Mouse (Mus musculus) spleen, adult 2 months (tissue): Measurements from ENCODE around the gene Clstn3. TPM values are rescaled to one million over a fixed set of nuclear protein-coding genes. Genes with fewer than 3 reads are reported as not detected.
"Not testable (repeated sequence)": the region's sequence is repeated elsewhere in the genome, so short reads cannot be mapped to it uniquely, and the experiment has no call there.

ENCODE experiments used
- DNase-seq, 2 experiments: peaks; one replicate each; pipeline versions ENCODE4 v3.0.0 to v3.0.0-alpha.2; 2012 to 2021; ENCODE audit warnings: low spot score in 2 of 2, low read depth in 1 of 2
- H3K27ac ChIP-seq: fragments of 200-500 bp; 2 replicates; pipeline ENCODE4 v1.5.1; 2012; ENCODE audit warnings: low read length, inconsistent platforms; ENCODE audit not compliant: insufficient read depth
- H3K27me3 ChIP-seq: fragments of 200-500 bp; 2 replicates; pipeline ENCODE4 v1.6.1; 2012; ENCODE audit warnings: mild to moderate bottlenecking, moderate library complexity, low read length, inconsistent platforms; ENCODE audit not compliant: control insufficient read depth, insufficient read depth
- H3K36me3 ChIP-seq: fragments of 200-500 bp; 2 replicates; pipeline ENCODE4 v1.6.1; 2012; ENCODE audit warnings: mild to moderate bottlenecking, low read length, inconsistent platforms; ENCODE audit not compliant: control insufficient read depth, insufficient read depth
- H3K4me1 ChIP-seq: fragments of 200-500 bp; 2 replicates; pipeline ENCODE4 v1.6.1; 2011; ENCODE audit warnings: inconsistent platforms; ENCODE audit not compliant: control insufficient read depth, insufficient read depth, insufficient read length
- H3K4me3 ChIP-seq: fragments of 200-500 bp; 2 replicates; pipeline ENCODE4 v1.5.1; 2011; ENCODE audit warnings: mild to moderate bottlenecking, inconsistent platforms; ENCODE audit not compliant: insufficient read depth, insufficient read length; ENCODE audit errors: extremely low read depth
- CTCF ChIP-seq: fragments of 200-500 bp; IDR thresholded peaks from 2 replicates; pipeline ENCODE4 v1.5.1; 2011; ENCODE audit warnings: mild to moderate bottlenecking, inconsistent platforms; ENCODE audit not compliant: insufficient read depth, insufficient read length, insufficient replicate concordance; ENCODE audit errors: extremely low read depth
- POLR2A ChIP-seq: fragments of 200-500 bp; IDR thresholded peaks from 2 replicates; pipeline ENCODE4 v1.6.1; 2011; ENCODE audit warnings: low read depth, low read length, inconsistent platforms
- WGBS: fragments of 180-500 bp; shearing (Covaris S2); methylation state at CpG from one replicate; pipeline ENCODE4 v1.1.7; 2018; 5-methylcytosine and 5-hydroxymethylcytosine counted together
- polyA plus RNA-seq: library from polyadenylated mRNA; depleted of rRNA; stranded (reverse); fragments of >200 nt; gene quantifications from 2 replicates; pipeline ENCODE4 v1.2.3, GENCODE M21; 2012; rRNA removed

Clstn3 gene
- polyA plus RNA-seq, 1 experiment = 0.95 TPM

GRCm38 (mm10) chr6:124413770-124414149 is 50.8 kb downstream of the Clstn3 start:
- Histone ChIP-seq H3K27me3 (no peaks in the 10 kb centered on the region), H3K4me1 (peaks cover 6% of the 10 kb centered on the region; the same call in 1 of the 2 replicates), H3K27ac (no peak overlapping the region), H3K36me3 (peaks cover 4% of the 10 kb centered on the region), H3K4me3 (peak overlapping the region; percentile 77)
- TF ChIP-seq POLR2A (no peak), CTCF (no peak)
- DNase-seq = no peak
- 60% methylated on average over 3 of the region's 3 CpGs for WGBS

- no peak for DNase-seq
- H3K36me3 ChIP-seq = peaks cover 22% of the 10 kb centered on the region
These were observed 56.2 kb downstream of the Clstn3 start for GRCm38 (mm10) chr6:124408355-124408754.

GRCm38 (mm10) chr6:124407180-124407579 is 57.4 kb downstream of the Clstn3 start:
- no peaks in the 10 kb centered on the region for H3K4me1 ChIP-seq
- H3K36me3 ChIP-seq = peaks cover 32% of the 10 kb centered on the region
- no peaks in the 10 kb centered on the region for H3K27me3 ChIP-seq
- no peak for DNase-seq
- no peak overlapping the region for H3K4me3 ChIP-seq
- H3K27ac ChIP-seq = no peak overlapping the region
- TF ChIP-seq POLR2A (no peak), CTCF (no peak)

More at GRCm38 (mm10) chr6:124408355-124408754, 56.2 kb downstream of the Clstn3 start:
- no peak for TF ChIP-seq POLR2A
- TF ChIP-seq CTCF = no peak
- WGBS = 91% methylated on average over 5 of the region's 5 CpGs
- H3K4me1 ChIP-seq = no peaks in the 10 kb centered on the region
- H3K27me3 ChIP-seq = no peaks in the 10 kb centered on the region
- no peak overlapping the region for H3K4me3 ChIP-seq
- H3K27ac ChIP-seq = no peak overlapping the region

- Histone ChIP-seq H3K4me3 (no peak overlapping the region), H3K4me1 (no peaks in the 10 kb centered on the region), H3K27me3 (no peaks in the 10 kb centered on the region), H3K27ac (no peak overlapping the region), H3K36me3 (peaks cover 32% of the 10 kb centered on the region)
- 95% methylated on average over 10 of the region's 10 CpGs for WGBS
- no peak for DNase-seq
- TF ChIP-seq POLR2A (no peak), CTCF (no peak)
These were observed 58.3 kb downstream of the Clstn3 start for GRCm38 (mm10) chr6:124406326-124406725.

- Histone ChIP-seq H3K36me3 (peaks cover 65% of the 10 kb centered on the region), H3K4me1 (no peaks in the 10 kb centered on the region), H3K27me3 (no peaks in the 10 kb centered on the region), H3K4me3 (no peak overlapping the region), H3K27ac (no peak overlapping the region)
- TF ChIP-seq CTCF (no peak), POLR2A (no peak)
- 93% methylated on average over 6 of the region's 6 CpGs for WGBS
- no peak for DNase-seq
These were observed 64.9 kb downstream of the Clstn3 start for GRCm38 (mm10) chr6:124399738-124400137.

- H3K4me3 ChIP-seq = not testable (repeated sequence)
- H3K36me3 ChIP-seq = peaks cover 28% of the 10 kb centered on the region
These were observed 69.6 kb downstream of the Clstn3 start for GRCm38 (mm10) chr6:124394991-124395390.

More at GRCm38 (mm10) chr6:124394991-124395390, 69.6 kb downstream of the Clstn3 start:
- H3K4me1 ChIP-seq, H3K27ac ChIP-seq, H3K27me3 ChIP-seq, DNase-seq: not testable (repeated sequence)
- 92% methylated on average over 3 of the region's 3 CpGs for WGBS

Other genes with a start within 250 kb of the Clstn3 start
- gene Vmn2r27, start 232.9 kb downstream of the Clstn3 start, polyA plus RNA-seq = not detected in 2 replicates
- 1.7 and 2.3 TPM in 2 replicates for gene Cd163, start 160.1 kb downstream of the Clstn3 start, polyA plus RNA-seq
- gene Pex5, start 49.7 kb downstream of the Clstn3 start, polyA plus RNA-seq = 18.5 and 20.9 TPM in 2 replicates
- gene C1rl, start 28.3 kb upstream of the Clstn3 start, polyA plus RNA-seq = 1.3 and 1.5 TPM in 2 replicates
- gene C1ra, start 47.6 kb upstream of the Clstn3 start, polyA plus RNA-seq = 17.8 and 20.1 TPM in 2 replicates
- gene C1s1, start 77.6 kb upstream of the Clstn3 start, polyA plus RNA-seq = 30.0 and 39.4 TPM in 2 replicates
- 0.05 TPM in 1 of 2 replicates, not detected in the other for gene C1rb, start 105.5 kb upstream of the Clstn3 start, polyA plus RNA-seq
- 0.04 and 0.07 TPM in 2 replicates for gene C1s2, start 171.3 kb upstream of the Clstn3 start, polyA plus RNA-seq
- gene Lpcat3, start 198.2 kb upstream of the Clstn3 start, polyA plus RNA-seq = 65.1 and 70.0 TPM in 2 replicates
- gene Emg1, start 247.4 kb upstream of the Clstn3 start, polyA plus RNA-seq = 46.2 and 47.9 TPM in 2 replicates
- gene Phb2, start 247.5 kb upstream of the Clstn3 start, polyA plus RNA-seq = 96.5 and 103 TPM in 2 replicates